Mouse (Mus musculus) liver, embryonic 14.5 days (tissue): ENCODE data around the gene Fam189b.

Experiments used
- CTCF ChIP-seq: IDR thresholded peaks from 2 replicates; pipeline ENCODE4 v1.5.1; 2016; ENCODE audit warnings: antibody characterized with exemption, low read depth, control low read depth
- EP300 ChIP-seq: IDR thresholded peaks from 2 replicates; pipeline ENCODE4 v1.6.1; 2016; ENCODE audit warnings: antibody characterized with exemption, low read depth

DNA sequence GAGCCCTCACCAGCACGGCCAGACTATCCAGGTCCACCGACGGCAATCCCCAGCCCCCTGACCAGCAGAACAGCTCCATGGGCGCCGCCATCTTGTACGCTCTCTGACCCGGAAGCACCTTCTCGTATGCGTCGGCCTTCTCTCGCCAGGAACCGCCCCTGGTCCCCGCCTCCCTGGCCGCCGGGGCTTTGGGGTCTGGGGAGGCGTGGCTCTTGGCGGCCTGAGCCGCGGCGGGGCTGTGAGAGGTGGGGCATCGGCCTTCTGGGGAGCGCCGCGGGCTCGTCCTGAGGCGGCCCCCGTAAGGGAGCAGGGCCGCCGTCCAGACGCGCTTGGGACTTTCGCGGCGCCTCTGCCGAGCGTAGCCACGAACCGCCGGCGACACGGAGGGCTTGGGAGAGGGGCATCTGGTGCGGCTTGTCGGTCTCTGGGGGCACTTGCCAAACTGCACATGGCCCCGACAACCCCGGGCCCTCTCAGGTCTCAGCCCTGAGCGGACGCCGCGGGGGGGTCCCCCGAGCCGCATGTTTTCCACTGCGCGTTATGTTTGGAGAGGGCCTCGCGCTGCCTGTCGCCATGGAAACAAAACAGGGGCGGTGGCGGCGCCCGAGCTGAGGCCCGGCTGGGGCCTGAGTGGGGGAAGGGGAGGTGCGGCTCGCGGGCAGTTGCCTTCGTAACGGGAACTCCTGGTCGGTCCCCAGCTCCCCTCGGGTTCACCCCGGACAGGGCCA, 31.0 kb downstream of the Fam189b start:
- TF ChIP-seq CTCF, result no peak
- no peak for TF ChIP-seq EP300
